Mouse (Mus musculus) neural tube, embryonic 13.5 days (tissue): ENCODE measurements at regions not wholly inside any gene's neighbourhood (a gene's known extent, or its start where the extent isn't known, plus 50 kb on each side); places are given as distances from the start of the nearest gene placed in this dataset.

ENCODE experiments used
- ATAC-seq: fragments of 200-750 bp; cut with Nextera tagmentation; 2 replicates; pipeline ENCODE4 v1.8.0; 2017; ENCODE audit warnings: low read depth, mild to moderate bottlenecking, moderate TSS enrichment, moderate library complexity
- H3K27ac ChIP-seq: fragments of 300-500 bp; sonication (generic); replicated peaks from 2 replicates; pipeline ENCODE4 v1.5.1; 2015; ENCODE audit warnings: moderate library complexity, mild to moderate bottlenecking, inconsistent platforms
- H3K27me3 ChIP-seq: fragments of 300-500 bp; sonication (generic); 2 replicates; pipeline ENCODE4 v1.6.1; 2015; ENCODE audit warnings: mild to moderate bottlenecking, inconsistent platforms
- H3K36me3 ChIP-seq: fragments of 300-500 bp; sonication (generic); 2 replicates; pipeline ENCODE4 v1.6.1; 2015; ENCODE audit warnings: mild to moderate bottlenecking, inconsistent platforms
- H3K4me1 ChIP-seq: fragments of 300-500 bp; sonication (generic); replicated peaks from 2 replicates; pipeline ENCODE4 v1.6.1; 2015; ENCODE audit warnings: inconsistent platforms
- H3K4me2 ChIP-seq: fragments of 300-500 bp; sonication (generic); 2 replicates; pipeline ENCODE4 v1.6.1; 2015; ENCODE audit warnings: inconsistent platforms, mild to moderate bottlenecking, moderate library complexity
- H3K4me3 ChIP-seq: fragments of 300-500 bp; sonication (generic); 2 replicates; pipeline ENCODE4 v1.5.1; 2015; ENCODE audit warnings: mild to moderate bottlenecking, inconsistent platforms
- H3K9ac ChIP-seq: fragments of 300-500 bp; sonication (generic); 2 replicates; pipeline ENCODE4 v1.6.1; 2015; ENCODE audit warnings: moderate library complexity, mild to moderate bottlenecking, inconsistent platforms
- H3K9me3 ChIP-seq: fragments of 300-500 bp; sonication (generic); 2 replicates; pipeline ENCODE4 v1.6.1; 2016; ENCODE audit warnings: inconsistent platforms
- WGBS: fragments of 180-500 bp; shearing (Covaris S2); methylation state at CpG from one replicate; pipeline ENCODE4 v1.1.7; 2015; 5-methylcytosine and 5-hydroxymethylcytosine counted together

DNA sequence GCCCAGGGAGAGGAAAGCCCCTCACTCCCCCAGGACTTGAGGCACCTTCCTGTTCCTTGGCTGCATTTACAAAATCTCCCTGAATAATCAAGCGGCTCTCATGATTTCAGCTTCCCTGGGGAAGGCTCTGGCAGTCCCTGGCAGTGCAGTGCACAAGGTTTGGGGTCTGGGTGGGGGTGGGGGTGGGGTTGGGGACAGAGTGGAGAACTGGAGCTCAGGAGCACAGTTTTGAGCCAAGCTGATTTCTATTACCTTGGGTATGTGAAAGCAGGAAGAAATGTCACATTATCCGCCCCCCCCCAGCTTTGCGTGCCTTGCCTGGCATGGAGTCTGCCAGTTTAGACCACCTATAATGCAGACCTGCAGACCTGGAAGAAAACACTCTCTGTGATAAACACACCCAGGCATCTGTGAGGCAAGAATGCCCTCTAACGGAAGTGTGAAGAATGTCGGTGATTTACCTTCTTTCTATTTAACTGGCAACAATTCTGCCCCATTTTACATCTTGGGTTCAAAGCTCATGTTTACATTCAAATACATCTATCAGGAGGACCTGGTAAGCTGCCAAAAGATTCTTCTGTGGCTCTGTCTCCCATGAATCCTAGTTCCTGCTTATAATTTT, 93.9 kb upstream of the Far2 start:
- no peak for ATAC-seq
- H3K4me2 ChIP-seq: no peak overlapping the region
- WGBS: 49% methylated on average over 5 of the region's 5 CpGs

DNA sequence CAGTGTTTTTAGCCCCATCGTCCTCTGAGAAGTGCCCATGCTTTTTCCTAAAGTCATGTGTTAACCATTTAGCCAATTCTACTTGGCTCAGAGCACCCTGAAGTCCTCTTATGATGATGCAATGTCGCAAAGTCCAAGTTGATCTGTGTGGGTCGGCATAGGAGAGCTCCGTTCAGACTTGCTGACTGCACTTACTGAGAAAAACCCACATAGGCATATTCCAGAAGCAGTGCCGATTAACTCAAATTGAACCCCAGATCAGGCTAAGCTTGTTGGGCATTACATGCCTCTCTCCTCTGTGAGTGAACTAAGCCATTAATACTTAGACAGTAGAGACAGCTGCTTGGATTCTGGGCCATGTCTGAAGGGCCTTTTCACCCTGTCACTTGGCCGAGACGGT, 93.3 kb upstream of the Far2 start:
- Histone ChIP-seq H3K4me3 (no peak overlapping the region), H3K36me3 (no peaks in the 10 kb centered on the region), H3K4me1 (no peaks in the 10 kb centered on the region), H3K27me3 (no peaks in the 10 kb centered on the region), H3K27ac (no peak overlapping the region), H3K4me2 (no peak overlapping the region), H3K9me3 (no peaks in the 10 kb centered on the region), H3K9ac (no peak overlapping the region)
- WGBS: 89% methylated on average over 7 of the region's 7 CpGs
- no peak for ATAC-seq

More for the DNA sequence above, 93.9 kb upstream of the Far2 start:
- Histone ChIP-seq H3K4me1 (no peaks in the 10 kb centered on the region), H3K27ac (no peak overlapping the region), H3K36me3 (no peaks in the 10 kb centered on the region), H3K27me3 (no peaks in the 10 kb centered on the region), H3K4me3 (no peak overlapping the region), H3K9ac (no peak overlapping the region), H3K9me3 (no peaks in the 10 kb centered on the region)

DNA sequence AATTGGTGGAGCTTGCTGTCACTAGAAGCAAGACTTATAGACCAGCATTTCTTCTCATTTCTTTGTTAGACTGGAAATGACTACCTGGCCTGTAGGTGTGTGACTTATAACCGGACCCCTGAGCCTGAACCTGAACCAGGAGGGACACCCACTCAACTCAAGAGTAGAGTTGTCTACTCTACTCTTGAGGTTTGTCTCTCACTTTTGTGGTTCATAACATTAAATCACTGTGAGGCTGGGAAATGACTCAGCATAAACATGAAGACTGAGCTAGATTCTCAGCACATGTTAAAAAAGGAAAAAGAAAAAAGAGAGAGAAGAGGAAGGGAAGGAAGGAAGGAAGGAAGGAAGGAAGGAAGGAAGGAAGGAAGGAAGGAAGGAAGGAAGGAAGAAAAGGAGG, 92.8 kb upstream of the Far2 start:
- Histone ChIP-seq H3K27ac (no peak overlapping the region), H3K4me3 (no peak overlapping the region), H3K36me3 (no peaks in the 10 kb centered on the region), H3K4me2 (no peak overlapping the region), H3K27me3 (no peaks in the 10 kb centered on the region), H3K4me1 (no peaks in the 10 kb centered on the region), H3K9ac (no peak overlapping the region), H3K9me3 (no peaks in the 10 kb centered on the region)
- no peak for ATAC-seq
- WGBS: 90% methylated on average over 1 of the region's 1 CpGs

DNA sequence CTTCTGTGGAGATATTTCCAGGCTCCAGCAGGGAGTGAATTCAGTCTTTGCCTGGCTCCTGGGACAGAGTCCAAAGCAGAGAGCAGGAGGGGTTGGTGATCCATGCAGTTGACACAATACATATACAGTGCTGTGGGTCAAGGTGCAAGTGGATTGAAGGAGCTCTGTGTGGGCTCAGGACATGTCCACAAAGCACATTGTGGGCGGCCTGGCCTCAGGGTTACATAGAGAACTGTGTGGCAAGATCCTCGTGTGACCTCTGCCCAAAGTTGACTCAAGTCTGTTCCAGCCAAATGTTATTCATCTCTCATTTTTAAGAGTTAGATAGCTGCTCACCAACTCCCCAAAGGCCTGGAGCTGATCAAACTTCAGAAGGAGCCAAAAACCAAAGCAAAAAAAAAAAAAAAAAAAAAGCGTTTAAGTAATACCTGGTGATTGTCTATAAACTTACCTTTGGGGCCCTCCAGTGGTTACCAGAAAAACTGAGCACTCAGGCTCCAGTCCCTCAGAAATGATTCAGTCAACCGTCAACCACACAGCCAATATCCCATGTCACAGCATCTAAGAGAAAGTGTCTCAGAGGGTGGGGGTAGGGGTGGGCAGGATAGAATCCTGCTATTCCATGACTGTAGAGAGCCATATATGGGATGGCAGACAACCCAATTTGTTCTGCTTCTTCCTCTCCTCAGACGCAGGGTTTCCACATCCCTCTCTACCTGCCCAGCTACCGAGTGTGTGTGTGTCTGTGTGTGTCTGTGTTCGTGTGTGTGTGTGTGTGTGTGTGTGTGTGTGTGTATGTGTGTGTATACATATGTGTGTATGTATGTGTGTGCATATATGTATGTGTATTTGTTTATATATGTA, 91.9 kb upstream of the Far2 start:
- no peaks in the 10 kb centered on the region for H3K4me1 ChIP-seq
- ATAC-seq: no peak; the same call in 1 of the 2 replicates
- H3K4me3 ChIP-seq: no peak overlapping the region
- no peak overlapping the region for H3K4me2 ChIP-seq
- H3K9ac ChIP-seq: no peak overlapping the region
- H3K9me3 ChIP-seq: no peaks in the 10 kb centered on the region
- H3K27me3 ChIP-seq: no peaks in the 10 kb centered on the region
- H3K27ac ChIP-seq: no peak overlapping the region
- no peaks in the 10 kb centered on the region for H3K36me3 ChIP-seq
- 67% methylated on average over 7 of the region's 7 CpGs for WGBS

DNA sequence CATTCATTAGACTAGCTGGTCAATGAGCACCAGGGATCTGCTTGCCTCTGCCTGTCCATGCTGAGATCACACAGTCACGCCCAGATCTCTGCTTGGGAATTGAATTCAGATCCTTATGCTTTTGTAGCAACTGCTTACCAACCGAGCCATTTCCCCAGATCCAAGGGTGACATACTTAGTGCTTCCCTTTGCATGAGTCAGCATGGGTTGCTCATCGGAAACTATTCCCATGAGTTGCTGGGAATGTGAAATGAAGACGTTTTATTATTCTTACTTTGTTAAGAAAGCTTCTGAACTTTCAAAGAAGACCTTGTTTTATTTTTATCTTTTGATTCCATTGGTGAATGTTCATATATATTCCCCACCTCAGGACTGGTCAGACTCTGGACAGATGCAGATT, 82.3 kb upstream of the Far2 start:
- no peaks in the 10 kb centered on the region for H3K4me1 ChIP-seq
- WGBS: 89% methylated on average over 4 of the region's 4 CpGs
- ATAC-seq: no peak
- no peak overlapping the region for H3K4me3 ChIP-seq
- no peak overlapping the region for H3K4me2 ChIP-seq
- no peaks in the 10 kb centered on the region for H3K36me3 ChIP-seq
- no peak overlapping the region for H3K9ac ChIP-seq
- H3K27ac ChIP-seq: no peak overlapping the region
- no peaks in the 10 kb centered on the region for H3K9me3 ChIP-seq
- no peaks in the 10 kb centered on the region for H3K27me3 ChIP-seq

DNA sequence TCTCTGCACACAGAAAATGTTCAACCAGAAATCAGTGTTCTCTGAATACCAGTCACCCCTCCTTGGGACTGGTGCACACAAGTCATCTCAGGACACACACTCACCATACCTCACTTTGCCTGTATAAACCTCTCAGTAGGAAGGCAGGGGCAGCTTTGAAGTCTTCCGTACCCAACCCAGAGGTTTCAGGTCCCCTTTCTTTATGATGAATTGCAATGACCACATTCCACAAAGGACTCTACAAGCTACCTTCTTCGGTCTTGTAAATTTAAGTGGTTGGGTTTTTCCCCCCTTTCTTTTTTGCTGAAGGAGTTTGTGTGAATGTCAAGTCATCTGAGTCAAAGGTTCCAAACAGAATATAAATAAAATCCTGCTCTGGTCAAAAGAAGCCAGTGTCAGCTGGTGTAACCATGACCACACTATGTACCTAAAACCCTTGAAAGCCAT, 76.9 kb upstream of the Far2 start:
- no peak overlapping the region for H3K9ac ChIP-seq
- WGBS: 92% methylated on average over 2 of the region's 2 CpGs
- no peak overlapping the region for H3K27ac ChIP-seq
- H3K4me2 ChIP-seq: no peak overlapping the region
- no peaks in the 10 kb centered on the region for H3K9me3 ChIP-seq
- no peaks in the 10 kb centered on the region for H3K4me1 ChIP-seq
- ATAC-seq: no peak
- no peak overlapping the region for H3K4me3 ChIP-seq
- no peaks in the 10 kb centered on the region for H3K36me3 ChIP-seq
- H3K27me3 ChIP-seq: no peaks in the 10 kb centered on the region

DNA sequence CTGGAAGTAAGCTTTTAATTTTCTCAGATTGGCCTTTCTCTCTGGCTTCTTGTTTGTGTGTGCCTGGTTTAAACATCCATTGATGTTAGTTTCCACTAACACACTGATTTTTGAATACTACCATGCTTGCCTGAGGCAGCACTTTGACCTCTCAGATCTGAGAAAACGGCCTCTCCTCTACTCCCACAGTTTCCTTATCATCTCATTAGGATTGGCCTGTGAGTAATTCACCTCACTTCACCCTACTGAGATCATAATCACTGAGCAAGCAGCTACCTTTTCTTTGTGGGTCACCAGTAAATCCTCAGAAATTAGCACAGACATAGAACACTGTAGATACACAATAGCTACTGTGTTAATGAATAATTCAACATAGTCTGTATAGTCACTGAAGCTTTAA, 74.5 kb upstream of the Far2 start:
- 55% methylated on average over 1 of the region's 1 CpGs for WGBS

DNA sequence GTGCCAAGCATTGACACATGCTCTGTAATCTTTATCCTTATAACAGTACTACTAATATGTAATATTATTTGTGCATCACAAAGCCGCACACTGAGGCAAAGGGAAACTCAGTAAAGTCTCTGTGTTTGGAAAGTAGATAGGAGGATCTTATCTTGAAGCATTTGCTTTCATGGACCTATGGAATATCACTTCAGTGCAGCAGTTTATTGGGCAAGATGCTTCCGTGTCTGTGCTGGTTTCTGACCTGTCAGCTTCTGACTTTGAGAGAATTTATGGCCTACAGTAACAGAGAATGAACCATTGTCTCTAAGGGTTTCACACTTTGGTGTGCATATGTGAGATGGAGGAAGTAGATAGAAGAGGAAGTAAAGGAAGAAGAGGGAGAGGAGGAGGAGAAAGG, 74.0 kb upstream of the Far2 start:
- Histone ChIP-seq H3K27me3 (no peaks in the 10 kb centered on the region), H3K9me3 (no peaks in the 10 kb centered on the region), H3K4me1 (no peaks in the 10 kb centered on the region), H3K36me3 (no peaks in the 10 kb centered on the region), H3K4me2 (no peak overlapping the region), H3K27ac (no peak overlapping the region), H3K9ac (no peak overlapping the region), H3K4me3 (no peak overlapping the region)
- no peak for ATAC-seq
- WGBS: 62% methylated on average over 2 of the region's 2 CpGs

More for the DNA sequence above, 74.5 kb upstream of the Far2 start:
- Histone ChIP-seq H3K4me3 (no peak overlapping the region), H3K27ac (no peak overlapping the region), H3K9ac (no peak overlapping the region), H3K9me3 (no peaks in the 10 kb centered on the region), H3K4me1 (no peaks in the 10 kb centered on the region), H3K27me3 (no peaks in the 10 kb centered on the region), H3K36me3 (no peaks in the 10 kb centered on the region), H3K4me2 (no peak overlapping the region)
- no peak for ATAC-seq

DNA sequence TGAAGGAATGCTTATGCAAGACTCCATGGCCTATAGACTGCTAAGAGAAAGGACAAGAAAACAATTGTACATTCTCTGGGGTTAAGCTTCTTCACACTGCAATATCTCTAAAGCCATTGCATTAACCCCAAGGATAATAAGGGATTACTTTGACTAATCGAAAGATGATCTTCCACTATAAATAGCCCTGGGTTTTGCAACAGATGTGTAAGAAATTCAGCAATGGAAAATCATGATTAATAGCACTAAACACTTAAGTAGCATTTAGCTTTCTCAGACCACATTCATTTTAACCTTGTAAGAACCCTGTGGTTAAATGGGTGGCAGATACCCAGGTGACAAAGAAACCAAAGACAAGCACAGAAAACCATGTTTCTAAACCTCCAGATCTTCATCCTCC, 71.1 kb upstream of the Far2 start:
- no peak overlapping the region for H3K4me2 ChIP-seq
- no peaks in the 10 kb centered on the region for H3K4me1 ChIP-seq
- H3K9ac ChIP-seq: no peak overlapping the region
- 85% methylated on average over 1 of the region's 1 CpGs for WGBS
- H3K27me3 ChIP-seq: no peaks in the 10 kb centered on the region
- H3K4me3 ChIP-seq: no peak overlapping the region
- no peak overlapping the region for H3K27ac ChIP-seq
- no peaks in the 10 kb centered on the region for H3K9me3 ChIP-seq
- no peak for ATAC-seq
- no peaks in the 10 kb centered on the region for H3K36me3 ChIP-seq

DNA sequence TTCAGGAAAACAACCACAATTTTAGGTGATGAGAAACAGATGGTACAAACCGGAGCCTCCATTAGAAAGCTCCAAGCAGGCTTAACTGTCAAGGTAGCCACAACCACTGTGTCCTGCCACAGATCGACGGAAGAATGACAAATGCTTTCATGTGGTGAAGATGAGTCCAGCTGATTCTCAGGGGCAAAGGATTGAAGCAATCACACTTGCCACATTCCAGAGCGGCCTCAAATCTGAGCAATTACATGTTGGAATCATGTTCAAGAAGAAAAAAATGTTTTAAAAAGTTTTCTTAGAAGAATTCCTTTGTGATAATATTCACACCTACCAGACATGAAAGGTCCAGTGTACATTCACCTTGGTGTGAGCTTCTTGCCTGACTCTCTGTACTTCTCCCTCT, 57.7 kb upstream of the Far2 start:
- ATAC-seq: no peak
- Histone ChIP-seq H3K36me3 (no peaks in the 10 kb centered on the region), H3K4me1 (no peaks in the 10 kb centered on the region), H3K27ac (no peak overlapping the region), H3K4me2 (no peak overlapping the region), H3K9ac (no peak overlapping the region), H3K4me3 (no peak overlapping the region), H3K27me3 (no peaks in the 10 kb centered on the region), H3K9me3 (no peaks in the 10 kb centered on the region)
- WGBS: 86% methylated on average over 4 of the region's 4 CpGs
